21 mouse cellular contexts compared by ENCODE assay signal in the genomic region with DNA sequence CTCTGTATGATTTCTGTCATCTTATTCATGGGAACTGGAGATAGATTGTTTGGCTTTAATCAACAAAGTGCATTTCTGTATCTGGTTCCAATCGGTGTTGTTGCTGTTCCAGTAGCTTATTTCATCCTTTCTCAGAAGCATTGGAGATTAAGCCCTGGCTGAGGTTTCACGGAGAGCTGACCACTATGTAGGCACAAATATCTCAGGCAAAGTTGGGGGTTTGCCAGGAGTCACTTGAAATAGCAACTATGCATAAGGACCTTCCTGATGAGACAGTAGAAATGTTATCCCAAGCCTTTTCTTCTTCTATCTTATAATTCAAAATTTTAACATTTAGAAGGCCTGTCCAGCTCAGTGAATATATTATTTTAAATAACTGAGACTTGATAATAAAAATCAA.
A peak's percentile ranks its signal among the peaks of the same experiment; 100 is the strongest.
DNase-seq lines count a peak whose midpoint lies in the region; ATAC-seq and TF ChIP-seq lines count a peak whose summit lies in the region.
"Had no signal": no experiment of that assay in that cellular context is flagged by ENCODE, and none has a peak within 500 bp of the region (broad histone marks: within the 10 kb centered on the region; RNA-seq: fewer than 3 reads in every experiment).

No protein-coding gene starts in this region.

- H3K27ac ChIP-seq in heart, postnatal 0 days (ENCODE audit: low read depth): no peak overlapping the region
- H3K27ac ChIP-seq in heart, adult 2 months: no peak overlapping the region
- H3K27ac ChIP-seq: embryonic facial prominence, embryonic 12.5 days; forebrain, embryonic 12.5 days; hindbrain, embryonic 12.5 days; intestine, embryonic 15.5 days; kidney, embryonic 15.5 days had no signal

- no peak for ATAC-seq in heart, postnatal 0 days (ENCODE audit: insufficient read depth, low read depth)
- no peak for ATAC-seq in Patski
- ATAC-seq: forebrain, embryonic 16.5 days; intestine, embryonic 15.5 days had no signal

- H3K4me1 ChIP-seq in heart, postnatal 0 days (ENCODE audit: control insufficient read depth, insufficient read depth): peaks cover 3% of the 10 kb centered on the region; the same call in 1 of the 2 replicates
- no peaks in the 10 kb centered on the region for H3K4me1 ChIP-seq in heart, adult 2 months (ENCODE audit: control insufficient read depth, insufficient read depth, low read length)
- H3K4me1 ChIP-seq: embryonic facial prominence, embryonic 12.5 days; forebrain, embryonic 12.5 days; hindbrain, embryonic 12.5 days; intestine, embryonic 15.5 days; kidney, embryonic 15.5 days had no signal

- TF ChIP-seq CTCF in heart, postnatal 0 days (IDR thresholded peaks at IDR 0.05; ENCODE audit: low read depth): no peak
- no peak for TF ChIP-seq CTCF in heart, adult 2 months (IDR thresholded peaks at IDR 0.05)
- no peak for TF ChIP-seq CTCF in Patski (IDR thresholded peaks at IDR 0.05)

- TF ChIP-seq EP300 in heart, postnatal 0 days (IDR thresholded peaks at IDR 0.05; ENCODE audit: low read depth): no peak
- TF ChIP-seq EP300 in heart, adult 2 months (IDR thresholded peaks at IDR 0.05; ENCODE audit: insufficient read depth, low read depth, low read length): no peak

- TF ChIP-seq POLR2A in heart, adult 2 months (IDR thresholded peaks at IDR 0.05; ENCODE audit: insufficient read depth, low read depth, low read length): no peak

- no peak overlapping the region for H3K4me3 ChIP-seq in heart, postnatal 0 days (ENCODE audit: low read depth, low read length)
- H3K4me3 ChIP-seq in heart, adult 2 months: no peak overlapping the region
- H3K4me3 ChIP-seq: embryonic facial prominence, embryonic 12.5 days; forebrain, embryonic 12.5 days; heart, embryonic 15.5 days; hindbrain, embryonic 12.5 days; intestine, embryonic 15.5 days; kidney, embryonic 15.5 days had no signal

- no peaks in the 10 kb centered on the region for H3K9me3 ChIP-seq in heart, postnatal 0 days (replicated peaks; ENCODE audit: control insufficient read depth, low read length)
- H3K9me3 ChIP-seq: embryonic facial prominence, embryonic 12.5 days; forebrain, embryonic 12.5 days; heart, embryonic 15.5 days; hindbrain, embryonic 12.5 days; intestine, embryonic 15.5 days; kidney, embryonic 15.5 days had no signal

- POLR2A ChIA-PET in Patski (lab: Charles Lee): no interaction called here

- no peaks in the 10 kb centered on the region for H3K36me3 ChIP-seq in heart, postnatal 0 days (replicated peaks; ENCODE audit: control insufficient read depth, insufficient read depth, low read length)
- H3K36me3 ChIP-seq in heart, adult 2 months (ENCODE audit: control insufficient read depth, insufficient read depth, low read length): no peaks in the 10 kb centered on the region
- H3K36me3 ChIP-seq: embryonic facial prominence, embryonic 12.5 days; forebrain, embryonic 12.5 days; heart, embryonic 15.5 days; hindbrain, embryonic 12.5 days; intestine, embryonic 15.5 days; kidney, embryonic 15.5 days had no signal

- no peak overlapping the region for H3K9ac ChIP-seq in heart, postnatal 0 days (replicated peaks; ENCODE audit: low read depth, low read length)
- H3K9ac ChIP-seq in heart, adult 2 months (ENCODE audit: low read depth, low read length): no peak overlapping the region
- H3K9ac ChIP-seq: embryonic facial prominence, embryonic 12.5 days; forebrain, embryonic 12.5 days; heart, embryonic 15.5 days; hindbrain, embryonic 12.5 days; intestine, embryonic 15.5 days; kidney, embryonic 15.5 days had no signal

- no peak overlapping the region for H3K4me2 ChIP-seq in heart, postnatal 0 days (ENCODE audit: low read depth, low read length)
- H3K4me2 ChIP-seq: embryonic facial prominence, embryonic 12.5 days; forebrain, embryonic 12.5 days; heart, embryonic 15.5 days; hindbrain, embryonic 12.5 days; intestine, embryonic 15.5 days; kidney, embryonic 15.5 days had no signal

- intact Hi-C loops in heart, postnatal 25 days (cut with DNase I): loop anchor here (10.0 kb wide), 2 partner anchors 268 to 378 kb away; a partner anchor contains a TSS
- intact Hi-C loops in heart, adult 2 months (cut with DNase I): no loop called here
- intact Hi-C loops in heart, postnatal 14 days (cut with DNase I): no loop called here

- no peaks in the 10 kb centered on the region for H3K27me3 ChIP-seq in heart, postnatal 0 days (ENCODE audit: control insufficient read depth, insufficient read depth, low read length)
- H3K27me3 ChIP-seq in heart, adult 2 months (ENCODE audit: control insufficient read depth, insufficient read depth, low read length): no peaks in the 10 kb centered on the region
- H3K27me3 ChIP-seq in Patski: peaks cover 5% of the 10 kb centered on the region
- H3K27me3 ChIP-seq: embryonic facial prominence, embryonic 12.5 days; forebrain, embryonic 12.5 days; heart, embryonic 15.5 days; hindbrain, embryonic 12.5 days; intestine, embryonic 15.5 days; kidney, embryonic 15.5 days had no signal

- 13% methylated on average over 2 of the region's 2 CpGs for WGBS in heart, postnatal 0 days
- 22% methylated on average over 2 of the region's 2 CpGs for WGBS in heart, adult 2 months

- H3K79me2 ChIP-seq in heart, adult 2 months (replicated peaks; ENCODE audit: control insufficient read depth, insufficient read depth, low read length): no peaks in the 10 kb centered on the region

- CTCF ChIA-PET in Patski (lab: Charles Lee): no interaction called here

- in situ Hi-C loops in Patski (cut with MboI; ENCODE audit: low pct_unique_long_range_greater_than_20kb): no loop called here

- peak; percentile 26 to 56 for DNase-seq in heart, adult 18-20 months
- DNase-seq in heart, postnatal 25 days (ENCODE audit: low spot score): no peak
- DNase-seq in heart, postnatal 0 days (ENCODE audit: low spot score): peak; percentile 49
- DNase-seq in heart, adult 2 months: no peak
- peak; percentile 15 for DNase-seq in Patski (ENCODE audit: low read depth, low spot score)
- peak; percentile 15 to 57 for DNase-seq in heart, postnatal 14 days
- no peak for DNase-seq in kidney, postnatal 25 days
- no peak for DNase-seq in testis, postnatal 14 days (ENCODE audit: low spot score)
- DNase-seq: adrenal gland, adult 8-10 months; cerebellum, adult 11-12 months; cerebellum, adult 9-11 months; embryo, embryonic 11 days; gastrocnemius, postnatal 10 days; kidney, adult 2 months had no signal

Comparison
In these comparisons a context has a peak if more than half of its experiments do, and no peak if none do; other contexts are left out.
1. DNase-seq: peak in heart, adult 18-20 months (2 of 2), heart, postnatal 0 days (single experiment), Patski (single experiment) and heart, postnatal 14 days (2 of 2); none in heart, postnatal 25 days (single experiment), heart, adult 2 months (0 of 2), kidney, postnatal 25 days (0 of 2) and testis, postnatal 14 days (single experiment).